9 mouse cellular contexts compared by ENCODE assay signal in genomic region chr1:72806044-72806584, GRCm38 (mm10). TPM values are rescaled to one million over a fixed set of nuclear protein-coding genes. Genes with fewer than 3 reads are reported as not detected.
DNase-seq lines count a peak whose midpoint lies in the region; ATAC-seq and TF ChIP-seq lines count a peak whose summit lies in the region.
"Had no signal": no experiment of that assay in that cellular context is flagged by ENCODE, and none has a peak within 500 bp of the region (broad histone marks: within the 10 kb centered on the region; RNA-seq: fewer than 3 reads in every experiment).

No protein-coding gene starts in this region.

- H3K27ac ChIP-seq in embryonic facial prominence, embryonic 14.5 days (replicated peaks; ENCODE audit: low read depth, low read length), result peak overlapping the region; percentile 39
- H3K27ac ChIP-seq in limb, embryonic 10.5 days, result peak overlapping the region; percentile 82
- no peak overlapping the region for H3K27ac ChIP-seq in neural tube, embryonic 13.5 days (replicated peaks)

- TF ChIP-seq POLR2A in brain, embryonic 14.5 days (IDR thresholded peaks at IDR 0.05; ENCODE audit: borderline replicate concordance, extremely low read depth, insufficient read depth, insufficient read length, poor library complexity, severe bottlenecking), result no peak

- ATAC-seq in embryonic facial prominence, embryonic 14.5 days (ENCODE audit: low read depth), result peak; percentile 87
- ATAC-seq in neural tube, embryonic 13.5 days (ENCODE audit: low read depth), result peak; percentile 73

- DNase-seq in brain, embryonic 14.5 days (ENCODE audit: low read depth), result peak; percentile 89
- DNase-seq in embryonic facial prominence, embryonic 14.5 days (ENCODE audit: low spot score), result peak; percentile 84
- peak; percentile 76 for DNase-seq in limb, embryonic 10.5 days (ENCODE audit: low spot score)
- DNase-seq in gastrocnemius, postnatal 4 days (ENCODE audit: low spot score in 2 of 2), result no peak
- DNase-seq in heart, adult 18-20 months, result no peak
- no peak for DNase-seq in frontal cortex, postnatal 36 days (ENCODE audit: low spot score in 2 of 2)
- DNase-seq: heart, postnatal 4 days; lung, postnatal 14 days had no signal

- H3K4me2 ChIP-seq in embryonic facial prominence, embryonic 14.5 days (ENCODE audit: low read depth, low read length), result no peak overlapping the region
- no peak overlapping the region for H3K4me2 ChIP-seq in neural tube, embryonic 13.5 days

- no peak for TF ChIP-seq CTCF in brain, embryonic 14.5 days (IDR thresholded peaks at IDR 0.05; ENCODE audit: borderline replicate concordance, extremely low read depth, insufficient read depth, insufficient read length)

- 0 out of 2 replicates have a peak overlapping the region, but pooled peaks have one; percentile 31 for H3K9ac ChIP-seq in embryonic facial prominence, embryonic 14.5 days (ENCODE audit: low read depth, low read length)
- H3K9ac ChIP-seq in neural tube, embryonic 13.5 days, result 0 out of 2 replicates have a peak overlapping the region, but pooled peaks have one; percentile 31

- 15% methylated on average over 11 of the region's 11 CpGs for WGBS in embryonic facial prominence, embryonic 14.5 days
- WGBS in limb, embryonic 10.5 days, result 17% methylated on average over 11 of the region's 11 CpGs
- 7% methylated on average over 11 of the region's 11 CpGs for WGBS in neural tube, embryonic 13.5 days

- no peak overlapping the region for H3K4me3 ChIP-seq in embryonic facial prominence, embryonic 14.5 days (ENCODE audit: low read depth, low read length)
- peak overlapping the region; percentile 17; the same call in 1 of the 2 replicates for H3K4me3 ChIP-seq in limb, embryonic 10.5 days
- H3K4me3 ChIP-seq in neural tube, embryonic 13.5 days, result no peak overlapping the region

- H3K9me3 ChIP-seq in embryonic facial prominence, embryonic 14.5 days (ENCODE audit: control insufficient read depth, low read length), result no peaks in the 10 kb centered on the region
- no peaks in the 10 kb centered on the region for H3K9me3 ChIP-seq in limb, embryonic 10.5 days (replicated peaks)
- H3K9me3 ChIP-seq in neural tube, embryonic 13.5 days, result no peaks in the 10 kb centered on the region

- H3K36me3 ChIP-seq in embryonic facial prominence, embryonic 14.5 days (ENCODE audit: control insufficient read depth, insufficient read depth, low read length), result no peaks in the 10 kb centered on the region
- H3K36me3 ChIP-seq in limb, embryonic 10.5 days, result no peaks in the 10 kb centered on the region
- no peaks in the 10 kb centered on the region for H3K36me3 ChIP-seq in neural tube, embryonic 13.5 days

- peaks cover 10% of the 10 kb centered on the region for H3K4me1 ChIP-seq in embryonic facial prominence, embryonic 14.5 days (ENCODE audit: control insufficient read depth, insufficient read depth, low read length)
- H3K4me1 ChIP-seq in limb, embryonic 10.5 days, result peaks cover 24% of the 10 kb centered on the region
- H3K4me1 ChIP-seq in neural tube, embryonic 13.5 days (replicated peaks), result peaks cover 27% of the 10 kb centered on the region

- no peaks in the 10 kb centered on the region for H3K27me3 ChIP-seq in embryonic facial prominence, embryonic 14.5 days (replicated peaks; ENCODE audit: control insufficient read depth, insufficient read depth, low read length)
- no peaks in the 10 kb centered on the region for H3K27me3 ChIP-seq in limb, embryonic 10.5 days (ENCODE audit: low read depth, poor library complexity, severe bottlenecking)
- no peaks in the 10 kb centered on the region for H3K27me3 ChIP-seq in neural tube, embryonic 13.5 days

RNA-seq across cellular contexts. Expression of gene Igfbp2, which starts 18.2 kb away (rescaled TPM):
- polyA plus RNA-seq in brain, embryonic 14.5 days (2012; rRNA removed), result 328 and 384 TPM in 2 replicates
- polyA plus RNA-seq in embryonic facial prominence, embryonic 14.5 days (2014; fragmentation: Nextera tagmentation; extraction: Ambion mirVana), result 446 and 451 TPM in 2 replicates
- polyA plus RNA-seq in limb, embryonic 10.5 days (2016; fragmentation: Nextera tagmentation; extraction: Ambion mirVana), result 198 and 264 TPM in 2 replicates
- 337 and 391 TPM in 2 replicates for polyA plus RNA-seq in neural tube, embryonic 13.5 days (2015; fragmentation: Nextera tagmentation; extraction: Ambion mirVana)
- 10 to 100 TPM; 45.6 to 56.5 TPM for total RNA-seq in gastrocnemius, postnatal 4 days (2021)
- under 1 TPM; 0.37 to 0.51 TPM for total RNA-seq in heart, adult 18-20 months (2021)

Comparison
In these comparisons a context has a peak if more than half of its experiments do, and no peak if none do; other contexts are left out.
1. DNase-seq: peak in brain, embryonic 14.5 days (single experiment), embryonic facial prominence, embryonic 14.5 days (single experiment) and limb, embryonic 10.5 days (single experiment); none in gastrocnemius, postnatal 4 days (0 of 2), heart, adult 18-20 months (0 of 2) and frontal cortex, postnatal 36 days (0 of 2).